Mouse (Mus musculus): ENCODE results near the gene Ctdsp1. TPM values are rescaled to one million over a fixed set of nuclear protein-coding genes. Genes with fewer than 3 reads are reported as not detected.

The Ctdsp1 gene
- polyA plus RNA-seq, 1 experiment from 2014 or later: 33.1 TPM

GRCm38 (mm10) chr1:74423147-74423546, 31.8 kb downstream of the Ctdsp1 start:
- Histone ChIP-seq H3K4me1 (replicated peaks) (no peaks in the 10 kb centered on the region), H3K4me3 (replicated peaks) (no peak overlapping the region), H3K27me3 (no peaks in the 10 kb centered on the region), H3K4me2 (no peak overlapping the region), H3K9ac (no peak overlapping the region), H3K36me3 (no peaks in the 10 kb centered on the region), H3K27ac (no peak overlapping the region), H3K9me3 (replicated peaks) (no peaks in the 10 kb centered on the region)
- ATAC-seq (ENCODE audit: low read depth) (no peak), DNase-seq (no peak)
- WGBS (ENCODE audit: insufficient replicate concordance): 41% methylated on average over 8 of the region's 8 CpGs

- no peak for DNase-seq
- no peaks in the 10 kb centered on the region for H3K9me3 ChIP-seq (replicated peaks)
- no peak overlapping the region for H3K27ac ChIP-seq
- no peak overlapping the region for H3K4me2 ChIP-seq
- H3K4me1 ChIP-seq (replicated peaks): 0 out of 2 replicates have a peak, but pooled peaks cover 3% of the 10 kb centered on the region
- no peaks in the 10 kb centered on the region for H3K27me3 ChIP-seq
- 27% methylated on average over 7 of the region's 7 CpGs for WGBS (ENCODE audit: insufficient replicate concordance)
- no peak for ATAC-seq (ENCODE audit: low read depth)
- H3K4me3 ChIP-seq (replicated peaks): no peak overlapping the region
- H3K36me3 ChIP-seq: no peaks in the 10 kb centered on the region
- 0 out of 2 replicates have a peak overlapping the region, but pooled peaks have one; percentile 22 for H3K9ac ChIP-seq
These were observed 34.5 kb downstream of the Ctdsp1 start for GRCm38 (mm10) chr1:74425845-74426244.

DNA sequence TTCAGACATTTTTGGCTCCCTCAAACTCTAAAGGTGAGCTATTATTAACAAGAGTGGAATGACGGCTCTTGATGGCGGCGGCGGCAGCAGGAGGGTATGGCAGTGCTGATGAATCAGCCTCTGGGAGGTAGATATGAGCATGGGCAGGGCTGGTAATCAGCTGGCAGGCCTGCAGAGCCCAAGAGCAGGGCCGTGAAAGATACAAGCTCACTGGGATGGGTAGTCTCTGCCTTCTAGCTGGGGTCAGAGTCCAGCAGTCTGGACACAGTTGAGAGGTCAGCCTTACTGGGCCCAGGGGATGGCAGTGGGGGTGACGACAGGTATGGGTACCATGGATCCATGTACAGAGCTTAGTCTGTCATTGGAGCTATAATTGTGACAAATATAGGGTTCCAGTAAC, 41.9 kb downstream of the Ctdsp1 start:
- DNase-seq (no peak), ATAC-seq (ENCODE audit: low read depth) (peak; percentile 69)
- H3K9ac ChIP-seq: 0 out of 2 replicates have a peak overlapping the region, but pooled peaks have one; percentile 5
- H3K36me3 ChIP-seq: peaks cover 35% of the 10 kb centered on the region
- WGBS (ENCODE audit: insufficient replicate concordance): 62% methylated on average over 6 of the region's 6 CpGs
- H3K27me3 ChIP-seq: no peaks in the 10 kb centered on the region
- H3K9me3 ChIP-seq (replicated peaks): no peaks in the 10 kb centered on the region
- peaks cover 44% of the 10 kb centered on the region for H3K4me1 ChIP-seq (replicated peaks)
- H3K4me3 ChIP-seq (replicated peaks): no peak overlapping the region
- H3K27ac ChIP-seq: 0 out of 2 replicates have a peak overlapping the region, but pooled peaks have one; percentile 32
- no peak overlapping the region for H3K4me2 ChIP-seq

DNA sequence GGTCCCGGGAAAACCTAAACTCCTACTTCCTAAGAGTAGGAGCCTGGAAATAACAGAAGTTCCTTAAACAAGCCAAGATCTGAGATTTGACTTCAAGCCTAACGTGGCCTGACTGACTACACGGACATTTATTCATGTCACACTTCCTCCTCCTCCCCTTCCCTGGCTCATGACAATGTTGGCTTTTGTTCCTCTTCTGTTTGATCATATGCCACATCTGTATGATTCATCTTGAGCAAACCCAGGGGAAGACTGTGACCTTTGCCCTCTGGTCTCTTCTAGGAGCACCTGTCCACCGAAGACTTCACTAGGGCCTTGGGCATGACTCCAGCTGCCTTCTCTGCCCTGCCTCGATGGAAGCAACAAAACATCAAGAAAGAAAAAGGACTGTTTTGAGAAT, 43.3 kb downstream of the Ctdsp1 start:
- Histone ChIP-seq H3K9me3 (replicated peaks) (no peaks in the 10 kb centered on the region), H3K36me3 (peaks cover 49% of the 10 kb centered on the region), H3K4me2 (no peak overlapping the region), H3K27me3 (no peaks in the 10 kb centered on the region), H3K27ac (peak overlapping the region; percentile 3; the same call in 1 of the 2 replicates), H3K4me3 (replicated peaks) (no peak overlapping the region), H3K9ac (no peak overlapping the region), H3K4me1 (replicated peaks) (peaks cover 42% of the 10 kb centered on the region)
- ATAC-seq (ENCODE audit: low read depth) (no peak), DNase-seq (no peak)
- 60% methylated on average over 5 of the region's 5 CpGs for WGBS (ENCODE audit: insufficient replicate concordance)

- Histone ChIP-seq H3K36me3 (peaks cover 59% of the 10 kb centered on the region), H3K9me3 (replicated peaks) (no peaks in the 10 kb centered on the region), H3K4me1 (replicated peaks) (peaks cover 41% of the 10 kb centered on the region), H3K27me3 (no peaks in the 10 kb centered on the region), H3K4me2 (no peak overlapping the region), H3K27ac (peak overlapping the region; percentile 48; the same call in 1 of the 2 replicates), H3K9ac (peak overlapping the region; percentile 8; the same call in 1 of the 2 replicates), H3K4me3 (replicated peaks) (no peak overlapping the region)
- DNase-seq (peak; percentile 34), ATAC-seq (ENCODE audit: low read depth) (peak; percentile 69)
- 25% methylated on average over 6 of the region's 6 CpGs for WGBS (ENCODE audit: insufficient replicate concordance)
These were observed 44.3 kb downstream of the Ctdsp1 start for GRCm38 (mm10) chr1:74435563-74435962.

DNA sequence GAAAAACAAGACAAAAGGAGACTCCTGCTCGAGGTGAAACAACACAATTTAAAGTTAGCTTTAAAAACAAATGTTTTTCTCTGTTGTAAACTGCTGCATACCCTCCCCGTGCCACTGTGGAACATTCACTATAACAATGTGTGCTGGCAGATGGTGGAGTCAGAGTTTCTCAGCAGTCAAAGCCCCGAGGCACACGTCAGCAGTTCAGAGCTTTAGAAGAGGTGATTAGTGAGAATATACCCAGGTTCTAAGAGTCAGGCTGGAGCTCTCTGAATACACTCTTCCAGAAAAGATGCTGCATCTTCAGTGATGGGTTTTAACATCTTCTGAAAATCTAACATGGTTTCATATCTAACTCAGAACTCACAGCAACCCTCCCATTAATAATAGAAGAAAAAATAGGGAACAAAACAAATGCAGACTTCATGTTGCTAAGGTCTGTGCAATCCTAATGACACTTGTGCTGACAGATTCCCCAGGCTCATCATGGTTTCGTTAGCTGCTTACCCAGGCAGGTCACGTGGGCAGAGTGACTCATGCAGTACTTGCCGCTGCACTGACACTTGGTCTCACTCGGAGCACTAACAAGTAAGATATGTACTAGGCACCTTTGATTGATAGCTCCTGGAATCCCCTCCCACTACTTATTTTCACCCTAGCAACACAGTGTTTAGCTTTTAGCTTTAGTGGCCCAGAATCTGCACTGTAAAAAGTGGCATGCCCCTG, 46.6 kb downstream of the Ctdsp1 start:
- ATAC-seq (ENCODE audit: low read depth): no peak
- 76% methylated on average over 8 of the region's 8 CpGs for WGBS (ENCODE audit: insufficient replicate concordance)
- Histone ChIP-seq H3K36me3 (peaks cover 76% of the 10 kb centered on the region), H3K9ac (no peak overlapping the region), H3K4me3 (replicated peaks) (no peak overlapping the region), H3K9me3 (replicated peaks) (no peaks in the 10 kb centered on the region), H3K4me1 (replicated peaks) (peaks cover 35% of the 10 kb centered on the region), H3K27me3 (no peaks in the 10 kb centered on the region), H3K27ac (no peak overlapping the region), H3K4me2 (no peak overlapping the region)
- no peak for DNase-seq

DNA sequence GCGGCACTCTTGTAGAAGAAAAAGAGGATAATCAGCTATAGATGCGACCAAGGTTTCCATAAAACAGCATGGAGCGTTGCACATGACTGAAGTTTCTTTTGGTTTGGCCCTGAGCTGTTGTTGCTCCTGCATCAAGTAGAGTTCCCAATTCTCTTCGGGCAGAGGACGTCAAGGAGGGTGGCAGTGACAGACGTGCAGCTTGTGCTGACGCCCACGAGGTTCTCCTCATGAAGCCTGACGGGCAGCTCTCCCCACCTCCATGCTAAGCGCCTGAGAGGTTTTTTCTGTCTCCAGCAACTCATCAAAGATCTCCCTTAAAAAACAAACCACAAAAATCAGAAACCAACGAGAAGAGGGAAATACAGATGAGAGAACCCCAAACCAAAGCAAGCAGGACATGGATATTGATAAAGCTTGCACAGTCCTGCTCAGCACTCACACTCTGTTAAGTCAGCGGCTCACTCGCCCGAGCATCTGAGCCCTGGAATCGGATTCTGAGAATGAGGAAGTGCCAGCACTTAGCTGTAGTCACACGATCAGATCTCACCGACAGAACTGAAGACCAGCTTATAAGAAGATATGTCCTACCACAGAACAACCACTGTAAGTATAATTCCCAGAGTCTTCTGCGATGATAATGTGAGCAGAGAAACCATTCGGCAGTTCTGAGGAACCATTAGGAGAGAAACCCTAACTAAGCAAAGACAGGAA, 48.0 kb downstream of the Ctdsp1 start:
- WGBS (ENCODE audit: insufficient replicate concordance): 72% methylated on average over 19 of the region's 19 CpGs
- H3K27ac ChIP-seq: no peak overlapping the region
- peaks cover 24% of the 10 kb centered on the region for H3K4me1 ChIP-seq (replicated peaks)
- H3K27me3 ChIP-seq: no peaks in the 10 kb centered on the region
- no peak overlapping the region for H3K4me2 ChIP-seq
- ATAC-seq (ENCODE audit: low read depth): no peak
- H3K4me3 ChIP-seq (replicated peaks): no peak overlapping the region
- no peaks in the 10 kb centered on the region for H3K9me3 ChIP-seq (replicated peaks)
- no peak for DNase-seq
- no peak overlapping the region for H3K9ac ChIP-seq
- H3K36me3 ChIP-seq: peaks cover 77% of the 10 kb centered on the region

DNA sequence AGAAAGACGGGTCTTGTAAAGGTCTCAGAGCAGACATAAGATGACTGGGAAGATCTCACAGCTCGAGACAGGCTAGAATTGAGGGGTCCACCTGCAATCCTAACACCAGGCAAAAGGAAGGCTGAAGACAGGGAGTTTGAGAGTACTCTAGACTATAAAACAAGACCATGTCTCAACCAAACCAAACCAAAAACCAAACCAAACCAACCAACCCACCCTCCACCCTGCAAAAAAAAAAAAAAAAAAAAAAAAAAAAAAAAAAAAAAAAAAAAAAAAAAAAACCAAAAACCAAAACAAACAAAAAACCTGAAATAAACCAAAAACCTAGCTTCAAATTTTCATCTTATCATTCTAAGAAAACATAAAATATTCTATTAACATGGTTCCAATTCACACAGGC, 53.2 kb downstream of the Ctdsp1 start:
- no peak for DNase-seq
- 83% methylated on average over 2 of the region's 2 CpGs for WGBS (ENCODE audit: insufficient replicate concordance)
- H3K9me3 ChIP-seq (replicated peaks): no peaks in the 10 kb centered on the region

More for the DNA sequence above, 53.2 kb downstream of the Ctdsp1 start:
- Histone ChIP-seq H3K4me1 (replicated peaks) (no peaks in the 10 kb centered on the region), H3K4me3 (replicated peaks) (no peak overlapping the region), H3K36me3 (peaks cover 82% of the 10 kb centered on the region), H3K9ac (no peak overlapping the region), H3K4me2 (no peak overlapping the region), H3K27ac (no peak overlapping the region), H3K27me3 (no peaks in the 10 kb centered on the region)
- ATAC-seq (ENCODE audit: low read depth): no peak

MicroRNA genes within 50 kb of the gene (microRNA counts, 519-probe panel; counts per million panel counts)
- 5,054 counts per million, percentile 53 among the panel's probes with 10 or more counts for microRNA mmu-miR-26b

Small RNAs within 50 kb of the gene (microRNA-seq; reads per million reads assigned to microRNA genes)
- 45,578 reads per million, percentile 99 among the genes with 10 or more reads in this experiment for gene Mir26b

Other genes starting within 250 kb of the Ctdsp1 start
- gene Cxcr2, start 237.5 kb upstream of the Ctdsp1 start, polyA plus RNA-seq (2015; fragmentation: Nextera tagmentation; extraction: Ambion mirVana): 0.53 and 0.89 TPM in 2 replicates
- not detected in 2 replicates for gene Cxcr1, start 196.9 kb upstream of the Ctdsp1 start, polyA plus RNA-seq (2015; fragmentation: Nextera tagmentation; extraction: Ambion mirVana)
- 226 and 264 TPM in 2 replicates for gene Arpc2, start 155.4 kb upstream of the Ctdsp1 start, polyA plus RNA-seq (2015; fragmentation: Nextera tagmentation; extraction: Ambion mirVana)
- gene Gpbar1, start 113.0 kb upstream of the Ctdsp1 start, polyA plus RNA-seq (2015; fragmentation: Nextera tagmentation; extraction: Ambion mirVana): 0.64 and 0.75 TPM in 2 replicates
- 104 and 107 TPM in 2 replicates for gene Aamp, start 106.8 kb upstream of the Ctdsp1 start, polyA plus RNA-seq (2015; fragmentation: Nextera tagmentation; extraction: Ambion mirVana)
- 36.5 and 39.8 TPM in 2 replicates for gene Pnkd, start 106.6 kb upstream of the Ctdsp1 start, polyA plus RNA-seq (2015; fragmentation: Nextera tagmentation; extraction: Ambion mirVana)
- 15.9 and 18.0 TPM in 2 replicates for gene Tmbim1, start 85.9 kb upstream of the Ctdsp1 start, polyA plus RNA-seq (2015; fragmentation: Nextera tagmentation; extraction: Ambion mirVana)
- gene Catip, start 29.4 kb upstream of the Ctdsp1 start, polyA plus RNA-seq (2015; fragmentation: Nextera tagmentation; extraction: Ambion mirVana): 0.08 and 0.13 TPM in 2 replicates
- 9.6 and 10.0 TPM in 2 replicates for gene Slc11a1, start 16.3 kb upstream of the Ctdsp1 start, polyA plus RNA-seq (2015; fragmentation: Nextera tagmentation; extraction: Ambion mirVana)
- gene Vil1, start 17.9 kb downstream of the Ctdsp1 start, polyA plus RNA-seq (2015; fragmentation: Nextera tagmentation; extraction: Ambion mirVana): 0.62 and 0.90 TPM in 2 replicates
- gene Cnot9, start 114.5 kb downstream of the Ctdsp1 start, polyA plus RNA-seq (2015; fragmentation: Nextera tagmentation; extraction: Ambion mirVana): 40.6 and 50.6 TPM in 2 replicates
- gene Plcd4, start 151.4 kb downstream of the Ctdsp1 start, polyA plus RNA-seq (2015; fragmentation: Nextera tagmentation; extraction: Ambion mirVana): 0.02 and 0.22 TPM in 2 replicates
- gene Usp37, start 152.8 kb downstream of the Ctdsp1 start, polyA plus RNA-seq (2015; fragmentation: Nextera tagmentation; extraction: Ambion mirVana): 13.6 and 16.6 TPM in 2 replicates
- gene Zfp142, start 196.7 kb downstream of the Ctdsp1 start, polyA plus RNA-seq (2015; fragmentation: Nextera tagmentation; extraction: Ambion mirVana): 1.8 TPM in 2 replicates
- 13.8 and 14.3 TPM in 2 replicates for gene Bcs1l, start 196.8 kb downstream of the Ctdsp1 start, polyA plus RNA-seq (2015; fragmentation: Nextera tagmentation; extraction: Ambion mirVana)
- 12.9 and 13.7 TPM in 2 replicates for gene Rnf25, start 209.9 kb downstream of the Ctdsp1 start, polyA plus RNA-seq (2015; fragmentation: Nextera tagmentation; extraction: Ambion mirVana)
- 0.50 and 0.58 TPM in 2 replicates for gene Stk36, start 209.9 kb downstream of the Ctdsp1 start, polyA plus RNA-seq (2015; fragmentation: Nextera tagmentation; extraction: Ambion mirVana)

All from liver, embryonic 13.5 days (tissue).